Mouse (Mus musculus): Measurements from ENCODE around the gene Nectin4.

The Nectin4 gene

GRCm38 (mm10) chr1:171360253-171360652, 9.6 kb upstream of the Nectin4 start:
- DNase-seq (ENCODE audit: inconsistent ontology term): no peak

GRCm38 (mm10) chr1:171360656-171361055, 9.2 kb upstream of the Nectin4 start, which contains the start of gene Klhdc9:
Gene Klhdc9 (minus strand): TSS chr1:171360798.
- peak; percentile 92 for DNase-seq (ENCODE audit: inconsistent ontology term)

- peak; percentile 85 for DNase-seq (ENCODE audit: inconsistent ontology term)
These were observed 8.5 kb upstream of the Nectin4 start for GRCm38 (mm10) chr1:171361106-171362103.

GRCm38 (mm10) chr1:171365934-171366333, 4.0 kb upstream of the Nectin4 start:
- DNase-seq (ENCODE audit: inconsistent ontology term): no peak

GRCm38 (mm10) chr1:171372880-171373279, 3.0 kb downstream of the Nectin4 start:
- DNase-seq (ENCODE audit: inconsistent ontology term): no peak

GRCm38 (mm10) chr1:171373946-171374345, 4.0 kb downstream of the Nectin4 start:
- DNase-seq (ENCODE audit: inconsistent ontology term): no peak

- no peak for DNase-seq (ENCODE audit: inconsistent ontology term)
These were observed 5.8 kb downstream of the Nectin4 start for GRCm38 (mm10) chr1:171375646-171376097.

GRCm38 (mm10) chr1:171378298-171378697, 8.4 kb downstream of the Nectin4 start:
- no peak for DNase-seq (ENCODE audit: inconsistent ontology term)

GRCm38 (mm10) chr1:171379935-171380599, 10.2 kb downstream of the Nectin4 start:
- peak; percentile 86 for DNase-seq (ENCODE audit: inconsistent ontology term)

- no peak for DNase-seq (ENCODE audit: inconsistent ontology term)
These were observed 12.3 kb downstream of the Nectin4 start for GRCm38 (mm10) chr1:171382096-171382620.

GRCm38 (mm10) chr1:171384361-171384760, 14.5 kb downstream of the Nectin4 start:
- no peak for DNase-seq (ENCODE audit: inconsistent ontology term)

- no peak for DNase-seq (ENCODE audit: inconsistent ontology term)
These were observed 15.3 kb downstream of the Nectin4 start for GRCm38 (mm10) chr1:171385171-171385570.

GRCm38 (mm10) chr1:171387099-171387498, 17.2 kb downstream of the Nectin4 start:
- no peak for DNase-seq (ENCODE audit: inconsistent ontology term)

- DNase-seq (ENCODE audit: inconsistent ontology term): no peak
These were observed 18.6 kb downstream of the Nectin4 start, which contains the start of gene Arhgap30 for GRCm38 (mm10) chr1:171388376-171389102. Gene Arhgap30 (plus strand): TSS chr1:171388954.

GRCm38 (mm10) chr1:171390101-171390500, 20.2 kb downstream of the Nectin4 start:
- no peak for DNase-seq (ENCODE audit: inconsistent ontology term)

GRCm38 (mm10) chr1:171401821-171402220, 31.9 kb downstream of the Nectin4 start:
- DNase-seq (ENCODE audit: inconsistent ontology term): no peak

GRCm38 (mm10) chr1:171402991-171403390, 33.1 kb downstream of the Nectin4 start:
- no peak for DNase-seq (ENCODE audit: inconsistent ontology term)

- DNase-seq (ENCODE audit: inconsistent ontology term): no peak
These were observed 37.4 kb downstream of the Nectin4 start for GRCm38 (mm10) chr1:171407263-171407662.

- DNase-seq (ENCODE audit: inconsistent ontology term): no peak
These were observed 40.3 kb downstream of the Nectin4 start for GRCm38 (mm10) chr1:171410231-171410630.

- DNase-seq (ENCODE audit: inconsistent ontology term): peak; percentile 97
These were observed 41.1 kb downstream of the Nectin4 start, which contains the start of gene Usf1 for GRCm38 (mm10) chr1:171410947-171411484. Gene Usf1 (plus strand): TSS chr1:171411313.

GRCm38 (mm10) chr1:171411492-171411941, 41.6 kb downstream of the Nectin4 start:
- DNase-seq (ENCODE audit: inconsistent ontology term): no peak

Measured in Muller cell, postnatal 12 days (primary cell).